ENCODE assay signal across 14 mouse cellular contexts in genomic region chr7:64627972-64628655, GRCm38 (mm10).
DNase-seq lines count a peak whose midpoint lies in the region; ATAC-seq lines count a peak whose summit lies in the region.
"Had no signal": no experiment of that assay in that cellular context is flagged by ENCODE, and none has a peak within 500 bp of the region (broad histone marks: within the 10 kb centered on the region; RNA-seq: fewer than 3 reads in every experiment).

No protein-coding gene starts in this region.

- H3K4me2 ChIP-seq in hindbrain, embryonic 14.5 days (replicated peaks) = no peak overlapping the region
- H3K4me2 ChIP-seq in midbrain, embryonic 12.5 days (replicated peaks) = no peak overlapping the region
- H3K4me2 ChIP-seq: heart, embryonic 12.5 days; limb, embryonic 15.5 days; lung, embryonic 15.5 days; neural tube, embryonic 12.5 days had no signal

- WGBS in hindbrain, embryonic 14.5 days = 41% methylated on average over 8 of the region's 8 CpGs
- WGBS in hindbrain, embryonic 10.5 days = 49% methylated on average over 8 of the region's 8 CpGs
- WGBS in midbrain, embryonic 12.5 days = 52% methylated on average over 8 of the region's 8 CpGs

- H3K27ac ChIP-seq in hindbrain, embryonic 14.5 days = no peak overlapping the region
- no peak overlapping the region for H3K27ac ChIP-seq in hindbrain, embryonic 10.5 days
- H3K27ac ChIP-seq in midbrain, embryonic 12.5 days (replicated peaks) = 0 out of 2 replicates have a peak overlapping the region, but pooled peaks have one; percentile 26
- H3K27ac ChIP-seq: limb, embryonic 15.5 days; lung, embryonic 15.5 days; neural tube, embryonic 12.5 days had no signal

- peak; percentile 35; the same call in 1 of the 2 replicates for ATAC-seq in hindbrain, embryonic 14.5 days (ENCODE audit: low FRiP score)
- ATAC-seq in midbrain, embryonic 12.5 days (ENCODE audit: low FRiP score, low read depth) = no peak
- ATAC-seq in megakaryocyte progenitor cell, adult 5-6 weeks (replicated peaks; ENCODE audit: poor library complexity) = no peak

- DNase-seq in hindbrain, embryonic 14.5 days (ENCODE audit: low spot score) = no peak
- no peak for DNase-seq in hindbrain, embryonic 10.5 days (ENCODE audit: low spot score)
- peak; percentile 84 for DNase-seq in brain, adult 2 months (ENCODE audit: low read depth, low spot score)
- peak; percentile 86 for DNase-seq in cerebellum, adult 9-10 months
- no peak for DNase-seq in layer of hippocampus, postnatal 25 days (ENCODE audit: extremely low spot score in 1 of 2, low spot score in 1 of 2)
- no peak for DNase-seq in gastrocnemius, postnatal 36 days
- DNase-seq: adrenal gland, postnatal 10 days had no signal

- H3K36me3 ChIP-seq in hindbrain, embryonic 14.5 days (replicated peaks; ENCODE audit: control insufficient read depth, insufficient read depth) = no peaks in the 10 kb centered on the region
- H3K36me3 ChIP-seq in hindbrain, embryonic 10.5 days = no peaks in the 10 kb centered on the region
- no peaks in the 10 kb centered on the region for H3K36me3 ChIP-seq in midbrain, embryonic 12.5 days
- H3K36me3 ChIP-seq: heart, embryonic 12.5 days; limb, embryonic 15.5 days; lung, embryonic 15.5 days; neural tube, embryonic 12.5 days had no signal

- no peaks in the 10 kb centered on the region for H3K9me3 ChIP-seq in hindbrain, embryonic 14.5 days (ENCODE audit: control insufficient read depth, low read length)
- H3K9me3 ChIP-seq in hindbrain, embryonic 10.5 days = peaks cover 7% of the 10 kb centered on the region; the same call in 1 of the 2 replicates
- H3K9me3 ChIP-seq in midbrain, embryonic 12.5 days = no peaks in the 10 kb centered on the region; the same call in 1 of the 2 replicates
- H3K9me3 ChIP-seq: heart, embryonic 12.5 days; limb, embryonic 15.5 days; lung, embryonic 15.5 days; neural tube, embryonic 12.5 days had no signal

- no peaks in the 10 kb centered on the region for H3K27me3 ChIP-seq in hindbrain, embryonic 14.5 days (ENCODE audit: control insufficient read depth, insufficient read depth, low read length)
- H3K27me3 ChIP-seq in hindbrain, embryonic 10.5 days (ENCODE audit: insufficient read depth, poor library complexity, severe bottlenecking) = no peaks in the 10 kb centered on the region
- no peaks in the 10 kb centered on the region for H3K27me3 ChIP-seq in midbrain, embryonic 12.5 days
- H3K27me3 ChIP-seq: heart, embryonic 12.5 days; limb, embryonic 15.5 days; lung, embryonic 15.5 days; megakaryocyte, embryonic 14.5 days; neural tube, embryonic 12.5 days had no signal

- H3K4me1 ChIP-seq in hindbrain, embryonic 14.5 days (replicated peaks; ENCODE audit: control insufficient read depth, insufficient read depth, low read length) = peaks cover 37% of the 10 kb centered on the region
- peaks cover 38% of the 10 kb centered on the region for H3K4me1 ChIP-seq in hindbrain, embryonic 10.5 days (replicated peaks)
- H3K4me1 ChIP-seq in midbrain, embryonic 12.5 days = peaks cover 31% of the 10 kb centered on the region
- H3K4me1 ChIP-seq: lung, embryonic 15.5 days; megakaryocyte, embryonic 14.5 days had no signal

- H3K4me3 ChIP-seq in hindbrain, embryonic 14.5 days (replicated peaks; ENCODE audit: low read length) = no peak overlapping the region
- H3K4me3 ChIP-seq in hindbrain, embryonic 10.5 days = no peak overlapping the region
- H3K4me3 ChIP-seq in midbrain, embryonic 12.5 days = no peak overlapping the region
- H3K4me3 ChIP-seq: heart, embryonic 12.5 days; limb, embryonic 15.5 days; lung, embryonic 15.5 days; megakaryocyte, embryonic 14.5 days; neural tube, embryonic 12.5 days had no signal

- no peak overlapping the region for H3K9ac ChIP-seq in hindbrain, embryonic 14.5 days
- no peak overlapping the region for H3K9ac ChIP-seq in midbrain, embryonic 12.5 days (replicated peaks)
- H3K9ac ChIP-seq: heart, embryonic 12.5 days; limb, embryonic 15.5 days; lung, embryonic 15.5 days; neural tube, embryonic 12.5 days had no signal

- intact Hi-C loops in gastrocnemius, postnatal 36 days (cut with DNase I) = no loop called here

Comparison
In these comparisons a context has a peak if more than half of its experiments do, and no peak if none do; other contexts are left out.
1. DNase-seq: peak in brain, adult 2 months (single experiment) and cerebellum, adult 9-10 months (single experiment); none in hindbrain, embryonic 14.5 days (single experiment), hindbrain, embryonic 10.5 days (single experiment), layer of hippocampus, postnatal 25 days (0 of 2) and gastrocnemius, postnatal 36 days (0 of 2).